ENCODE assay signal across 22 mouse cellular contexts in genomic region chr5:111640976-111641375, GRCm38 (mm10).
A peak's percentile ranks its signal among the peaks of the same experiment; 100 is the strongest.
DNase-seq lines count a peak whose midpoint lies in the region; ATAC-seq and TF ChIP-seq lines count a peak whose summit lies in the region.
"Had no signal": no experiment of that assay in that cellular context is flagged by ENCODE, and none has a peak within 500 bp of the region (broad histone marks: within the 10 kb centered on the region; RNA-seq: fewer than 3 reads in every experiment).

No protein-coding gene starts in this region.

- H3K9me3 ChIP-seq in forebrain, embryonic 12.5 days: no peaks in the 10 kb centered on the region
- no peaks in the 10 kb centered on the region for H3K9me3 ChIP-seq in forebrain, embryonic 16.5 days (ENCODE audit: control insufficient read depth, low read length)
- no peaks in the 10 kb centered on the region for H3K9me3 ChIP-seq in midbrain, embryonic 10.5 days (replicated peaks)
- H3K9me3 ChIP-seq in midbrain, embryonic 13.5 days: no peaks in the 10 kb centered on the region
- H3K9me3 ChIP-seq: limb, embryonic 12.5 days had no signal

- H3K4me3 ChIP-seq in forebrain, embryonic 12.5 days (replicated peaks): no peak overlapping the region
- H3K4me3 ChIP-seq in forebrain, embryonic 16.5 days (replicated peaks; ENCODE audit: low read length): no peak overlapping the region
- H3K4me3 ChIP-seq in midbrain, embryonic 10.5 days: no peak overlapping the region
- H3K4me3 ChIP-seq in midbrain, embryonic 13.5 days (replicated peaks): no peak overlapping the region
- no peak overlapping the region for H3K4me3 ChIP-seq in left cerebral cortex, adult 2 months
- H3K4me3 ChIP-seq: heart, adult 2 months; limb, embryonic 12.5 days had no signal

- peak overlapping the region; percentile 13; the same call in 1 of the 2 replicates for H3K27ac ChIP-seq in forebrain, embryonic 12.5 days
- H3K27ac ChIP-seq in forebrain, embryonic 16.5 days (ENCODE audit: low read length): no peak overlapping the region
- peak overlapping the region; percentile 83 for H3K27ac ChIP-seq in midbrain, embryonic 10.5 days (replicated peaks)
- no peak overlapping the region for H3K27ac ChIP-seq in midbrain, embryonic 13.5 days
- no peak overlapping the region for H3K27ac ChIP-seq in left cerebral cortex, adult 2 months
- H3K27ac ChIP-seq: heart, adult 2 months; limb, embryonic 12.5 days; macrophage had no signal

- H3K27me3 ChIP-seq in forebrain, embryonic 12.5 days: peaks cover 17% of the 10 kb centered on the region; the same call in 1 of the 2 replicates
- no peaks in the 10 kb centered on the region for H3K27me3 ChIP-seq in forebrain, embryonic 16.5 days (replicated peaks; ENCODE audit: control insufficient read depth, insufficient read depth, low read length)
- peaks cover 43% of the 10 kb centered on the region for H3K27me3 ChIP-seq in midbrain, embryonic 10.5 days (ENCODE audit: low read depth, poor library complexity, severe bottlenecking)
- no peaks in the 10 kb centered on the region for H3K27me3 ChIP-seq in midbrain, embryonic 13.5 days

- H3K9ac ChIP-seq in forebrain, embryonic 12.5 days: no peak overlapping the region
- no peak overlapping the region for H3K9ac ChIP-seq in forebrain, embryonic 16.5 days (replicated peaks; ENCODE audit: low read depth, low read length)
- no peak overlapping the region for H3K9ac ChIP-seq in midbrain, embryonic 13.5 days (replicated peaks)
- H3K9ac ChIP-seq: forebrain, postnatal 0 days; limb, embryonic 12.5 days; liver, postnatal 0 days had no signal

- intact Hi-C loops in left cerebral cortex, adult 2 months (cut with DNase I): no loop called here

- no peaks in the 10 kb centered on the region for H3K36me3 ChIP-seq in forebrain, embryonic 12.5 days (replicated peaks)
- no peaks in the 10 kb centered on the region for H3K36me3 ChIP-seq in forebrain, embryonic 16.5 days (ENCODE audit: control insufficient read depth, insufficient read depth)
- H3K36me3 ChIP-seq in midbrain, embryonic 10.5 days: no peaks in the 10 kb centered on the region
- no peaks in the 10 kb centered on the region for H3K36me3 ChIP-seq in midbrain, embryonic 13.5 days
- H3K36me3 ChIP-seq: limb, embryonic 12.5 days had no signal

- no peak for TF ChIP-seq CTCF in left cerebral cortex, adult 2 months (IDR thresholded peaks at IDR 0.05)

- H3K4me2 ChIP-seq in forebrain, embryonic 12.5 days: no peak overlapping the region
- no peak overlapping the region for H3K4me2 ChIP-seq in forebrain, embryonic 16.5 days (ENCODE audit: low read length)
- no peak overlapping the region for H3K4me2 ChIP-seq in midbrain, embryonic 13.5 days (replicated peaks)
- H3K4me2 ChIP-seq: limb, embryonic 12.5 days; liver, embryonic 11.5 days had no signal

- H3K4me1 ChIP-seq in forebrain, embryonic 12.5 days: peaks cover 47% of the 10 kb centered on the region
- peaks cover 24% of the 10 kb centered on the region for H3K4me1 ChIP-seq in forebrain, embryonic 16.5 days (replicated peaks; ENCODE audit: control insufficient read depth, insufficient read depth, low read length)
- peaks cover 70% of the 10 kb centered on the region for H3K4me1 ChIP-seq in midbrain, embryonic 10.5 days
- peaks cover 41% of the 10 kb centered on the region for H3K4me1 ChIP-seq in midbrain, embryonic 13.5 days (replicated peaks)

- WGBS in forebrain, embryonic 12.5 days: 54% methylated on average over 7 of the region's 7 CpGs
- WGBS in forebrain, embryonic 16.5 days: 55% methylated on average over 7 of the region's 7 CpGs
- WGBS in midbrain, embryonic 10.5 days: 59% methylated on average over 7 of the region's 7 CpGs
- WGBS in midbrain, embryonic 13.5 days: 58% methylated on average over 7 of the region's 7 CpGs

- DNase-seq in kidney, adult 11 months: peak; percentile 17
- DNase-seq in kidney, adult 8-10 months: no peak
- no peak for DNase-seq in midbrain, embryonic 10.5 days (ENCODE audit: low spot score)
- no peak for DNase-seq in left cerebral cortex, adult 2 months (ENCODE audit: extremely low spot score in 1 of 2, low spot score in 2 of 2)
- DNase-seq: adrenal gland, postnatal 10 days; cerebellum, adult 18-20 months; cerebellum, postnatal 14 days; forebrain, postnatal 0 days; gastrocnemius, postnatal 25 days; heart, adult 2 months; liver, postnatal 0 days; right cerebral cortex, adult 18-20 months; right cerebral cortex, postnatal 4 days; thymus, adult 2 months; thymus, postnatal 4 days had no signal

- ATAC-seq in forebrain, embryonic 12.5 days (ENCODE audit: low FRiP score): no peak
- no peak for ATAC-seq in forebrain, embryonic 16.5 days
- no peak for ATAC-seq in midbrain, embryonic 13.5 days
- ATAC-seq: forebrain, postnatal 0 days; liver, postnatal 0 days; lung, postnatal 0 days had no signal

Comparison
In these comparisons a context has a peak if more than half of its experiments do, and no peak if none do; other contexts are left out.
1. H3K27ac ChIP-seq: peak in forebrain, embryonic 12.5 days (single experiment) and midbrain, embryonic 10.5 days (single experiment); none in forebrain, embryonic 16.5 days (single experiment), midbrain, embryonic 13.5 days (single experiment) and left cerebral cortex, adult 2 months (single experiment).